ENCODE assay signal across 8 mouse cellular contexts in genomic region chr2:102658163-102658660, GRCm38 (mm10). TPM values are rescaled to one million over a fixed set of nuclear protein-coding genes. Genes with fewer than 3 reads are reported as not detected.
DNase-seq lines count a peak whose midpoint lies in the region; ATAC-seq lines count a peak whose summit lies in the region.

TSS of gene Slc1a2 (plus strand) at chr2:102658659.

- no peak within 1 kb of the TSS for H3K27ac ChIP-seq in heart, embryonic 16.5 days (ENCODE audit: low read length)
- peak within 1 kb of the TSS; percentile 92 for H3K27ac ChIP-seq in neural tube, embryonic 11.5 days (ENCODE audit: low read depth, low read length)

- H3K4me1 ChIP-seq in heart, embryonic 16.5 days (ENCODE audit: control insufficient read depth, insufficient read depth, low read length), result peaks cover 3% of the 10 kb centered on the region; the same call in 1 of the 2 replicates
- peaks cover 22% of the 10 kb centered on the region for H3K4me1 ChIP-seq in neural tube, embryonic 11.5 days (ENCODE audit: control insufficient read depth, insufficient read depth, low read length)

- H3K27me3 ChIP-seq in heart, embryonic 16.5 days (ENCODE audit: control insufficient read depth, insufficient read depth, low read length), result peaks cover 25% of the 10 kb centered on the region
- no peaks in the 10 kb centered on the region for H3K27me3 ChIP-seq in neural tube, embryonic 11.5 days (ENCODE audit: control insufficient read depth, insufficient read depth, low read length)

- no peaks in the 10 kb centered on the region for H3K36me3 ChIP-seq in heart, embryonic 16.5 days (ENCODE audit: control insufficient read depth, insufficient read depth)
- H3K36me3 ChIP-seq in neural tube, embryonic 11.5 days (ENCODE audit: control insufficient read depth, insufficient read depth, low read length), result no peaks in the 10 kb centered on the region

- intact Hi-C loops in left cerebral cortex, postnatal 4 days (cut with DNase I), result no loop called here

- WGBS in heart, embryonic 16.5 days, result 4% methylated on average over 20 of the region's 20 CpGs
- WGBS in neural tube, embryonic 11.5 days, result 1% methylated on average over 20 of the region's 20 CpGs

- H3K9me3 ChIP-seq in heart, embryonic 16.5 days (replicated peaks; ENCODE audit: control insufficient read depth, low read length), result no peaks in the 10 kb centered on the region
- no peaks in the 10 kb centered on the region for H3K9me3 ChIP-seq in neural tube, embryonic 11.5 days (ENCODE audit: control insufficient read depth, low read length)

- DNase-seq in kidney, postnatal 10 days, result peak; percentile 9
- no peak for DNase-seq in kidney, postnatal 25 days
- DNase-seq in cerebellum, postnatal 14 days, result peak; percentile 64 to 66
- DNase-seq in left cerebral cortex, postnatal 4 days, result peak; percentile 62
- DNase-seq in neural tube, embryonic 11.5 days (ENCODE audit: low spot score), result no peak
- no peak for DNase-seq in thymus, postnatal 0 days (ENCODE audit: low spot score)
- DNase-seq in natural killer cell, adult 2 months (ENCODE audit: low spot score in 2 of 2), result no peak

- ATAC-seq in heart, embryonic 16.5 days (replicated peaks; ENCODE audit: extremely low read depth, insufficient read depth, low FRiP score), result no peak
- peak; percentile 56 for ATAC-seq in neural tube, embryonic 11.5 days (ENCODE audit: insufficient read depth, low FRiP score, low TSS enrichment)

- peak within 1 kb of the TSS; percentile 99 for H3K4me2 ChIP-seq in heart, embryonic 16.5 days (ENCODE audit: low read depth, low read length)
- H3K4me2 ChIP-seq in neural tube, embryonic 11.5 days (ENCODE audit: low read depth), result peak within 1 kb of the TSS; percentile 92

- H3K4me3 ChIP-seq in heart, embryonic 16.5 days (ENCODE audit: low read length), result peak within 1 kb of the TSS; percentile 71
- H3K4me3 ChIP-seq in neural tube, embryonic 11.5 days (ENCODE audit: low read depth, low read length), result peak within 1 kb of the TSS; percentile 71

- peak within 1 kb of the TSS; percentile 68 for H3K9ac ChIP-seq in heart, embryonic 16.5 days (ENCODE audit: low read length)
- H3K9ac ChIP-seq in neural tube, embryonic 11.5 days (ENCODE audit: low read length), result peak within 1 kb of the TSS; percentile 82

RNA-seq across cellular contexts. Expression of gene Slc1a2, which starts in this region (rescaled TPM):
- polyA plus RNA-seq in heart, embryonic 16.5 days (2015; fragmentation: Nextera tagmentation; extraction: Ambion mirVana), result 0.14 and 0.32 TPM in 2 replicates
- total RNA-seq in left cerebral cortex, postnatal 4 days (2021), result 100 to 1,000 TPM; 197 to 218 TPM
- 12.9 and 13.7 TPM in 2 replicates for polyA plus RNA-seq in neural tube, embryonic 11.5 days (2014; fragmentation: Nextera tagmentation; extraction: Ambion mirVana)
- 0.73 and 0.98 TPM in 2 replicates for polyA plus RNA-seq in thymus, postnatal 0 days (2015; fragmentation: Nextera tagmentation; extraction: Ambion mirVana)

Comparison
In these comparisons a context has a peak if more than half of its experiments do, and no peak if none do; other contexts are left out.
1. DNase-seq: peak in kidney, postnatal 10 days (single experiment), cerebellum, postnatal 14 days (2 of 2) and left cerebral cortex, postnatal 4 days (single experiment); none in kidney, postnatal 25 days (0 of 2), neural tube, embryonic 11.5 days (single experiment), thymus, postnatal 0 days (single experiment) and natural killer cell, adult 2 months (0 of 2).